Mouse (Mus musculus) kidney, postnatal 10 days (tissue): Measurements from ENCODE around the gene Plrg1.

Source experiments
- DNase-seq: peaks from one replicate; pipeline ENCODE4 v3.0.0; 2021; ENCODE audit warnings: mixed read lengths

Gene Plrg1

DNA sequence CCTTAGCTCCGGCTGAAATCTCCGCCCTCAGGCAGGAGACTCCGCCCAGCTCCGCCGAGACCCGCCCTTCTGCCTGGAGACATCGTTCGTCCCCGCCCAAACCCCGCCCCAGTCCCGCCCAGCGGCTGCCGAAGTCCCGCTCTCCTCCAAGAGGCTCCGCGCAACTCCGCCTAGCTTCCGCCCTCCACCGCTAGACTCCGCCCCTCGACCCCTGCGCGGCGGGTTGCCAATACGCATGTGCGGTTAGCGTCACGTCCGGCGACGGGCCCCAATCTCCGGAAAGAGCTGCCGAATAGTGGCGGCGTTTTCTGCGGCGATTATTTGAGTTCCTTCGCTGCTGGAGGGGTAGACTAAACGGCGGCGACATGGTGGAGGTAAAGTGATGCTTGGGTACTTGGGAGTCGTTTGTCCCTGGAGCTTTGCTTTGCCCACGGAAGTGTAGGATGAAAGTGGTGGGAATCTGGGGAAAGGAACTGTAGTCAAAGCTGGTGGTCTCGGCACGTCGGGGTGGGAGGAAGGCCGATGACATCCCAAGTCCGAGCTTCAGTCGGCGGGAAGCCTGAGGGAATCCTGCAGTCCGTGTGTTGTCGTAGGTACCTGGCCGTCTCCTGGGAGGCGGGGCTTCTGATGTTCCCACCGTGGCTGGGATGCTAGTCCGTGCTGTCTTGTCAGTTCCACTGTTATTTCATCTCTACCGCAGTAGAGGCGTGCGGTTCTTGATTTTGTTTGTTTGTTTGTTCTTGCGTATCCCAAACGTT, at the start of gene Plrg1:
Gene Plrg1, plus strand, starts transcription at position 242 of the 758 bp plus-strand sequence.
- DNase-seq: peak; percentile 99

- DNase-seq: no peak
Observed at GRCm38 (mm10) chr3:83007557-83007956, 47.8 kb upstream of the Plrg1 start, which contains the start of gene Fgg. TSS of gene Fgg (plus strand) at chr3:83007724.

DNA sequence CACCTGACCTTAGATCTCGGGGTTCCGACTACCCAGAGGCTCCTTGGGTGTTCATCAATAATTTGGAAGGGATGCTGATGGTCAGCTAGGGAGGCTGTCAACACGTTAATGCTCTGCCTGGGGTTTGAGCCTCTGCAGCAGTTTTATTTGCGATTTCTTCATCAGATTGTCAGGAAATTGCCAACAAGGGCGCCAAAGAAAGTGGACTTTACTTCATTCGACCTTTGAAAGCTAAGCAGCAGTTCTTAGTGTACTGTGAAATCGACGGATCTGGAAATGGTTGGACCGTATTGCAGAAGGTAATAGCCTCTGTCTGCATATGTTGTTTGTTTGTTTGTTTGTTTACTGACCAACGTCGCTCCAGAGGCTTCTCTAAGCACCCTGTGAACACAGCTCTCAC, 45.0 kb upstream of the Plrg1 start:
- no peak for DNase-seq

DNA sequence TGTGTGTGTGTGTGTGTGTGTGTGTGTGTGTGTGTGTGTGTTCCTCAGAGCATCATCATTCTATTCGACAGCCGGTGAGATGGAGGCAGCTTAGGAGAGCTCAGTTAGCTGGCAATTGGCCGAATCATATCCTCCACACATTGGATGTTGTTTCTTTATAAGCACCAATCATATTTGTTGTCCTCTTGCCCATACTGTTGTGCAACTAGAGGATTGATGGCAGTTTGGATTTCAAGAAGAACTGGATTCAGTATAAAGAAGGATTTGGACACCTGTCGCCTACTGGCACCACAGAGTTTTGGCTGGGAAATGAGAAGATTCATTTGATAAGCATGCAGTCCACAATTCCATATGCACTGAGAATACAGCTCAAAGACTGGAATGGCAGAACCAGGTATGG, 44.2 kb upstream of the Plrg1 start:
- DNase-seq: no peak

DNA sequence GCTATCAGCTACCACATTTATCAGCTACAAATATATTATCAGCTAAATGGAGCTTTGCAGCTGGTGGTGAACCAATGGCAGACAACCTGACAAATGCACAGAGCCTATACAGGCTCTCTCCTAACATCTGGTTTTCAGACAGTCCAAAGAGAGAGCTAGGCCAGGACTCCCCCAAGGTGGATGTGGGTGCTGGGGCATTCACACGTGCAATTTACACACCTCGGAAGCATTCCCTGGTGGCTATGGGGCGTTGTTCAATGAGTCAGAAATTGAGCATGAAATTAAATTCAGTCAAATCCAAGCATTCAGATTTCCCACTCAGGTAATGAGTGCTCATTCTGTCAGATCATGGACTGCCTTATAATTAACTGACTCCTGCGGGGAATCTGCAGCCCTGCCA, 43.8 kb upstream of the Plrg1 start:
- DNase-seq: no peak

- no peak for DNase-seq
Observed at GRCm38 (mm10) chr3:83012636-83013035, 42.7 kb upstream of the Plrg1 start.

- no peak for DNase-seq
Observed at GRCm38 (mm10) chr3:83013951-83014350, 41.4 kb upstream of the Plrg1 start.

- DNase-seq: no peak
Observed at GRCm38 (mm10) chr3:83016236-83016635, 39.1 kb upstream of the Plrg1 start.

- DNase-seq: no peak
Observed at GRCm38 (mm10) chr3:83020387-83020786, 34.9 kb upstream of the Plrg1 start.

- DNase-seq: no peak
Observed at GRCm38 (mm10) chr3:83021176-83021575, 34.1 kb upstream of the Plrg1 start.

GRCm38 (mm10) chr3:83025036-83025435, 30.3 kb upstream of the Plrg1 start:
- DNase-seq: no peak

GRCm38 (mm10) chr3:83025475-83026301, 29.6 kb upstream of the Plrg1 start, which contains the start of gene Fga:
TSS of gene Fga (plus strand) at chr3:83026076.
- DNase-seq: peak; percentile 50

DNA sequence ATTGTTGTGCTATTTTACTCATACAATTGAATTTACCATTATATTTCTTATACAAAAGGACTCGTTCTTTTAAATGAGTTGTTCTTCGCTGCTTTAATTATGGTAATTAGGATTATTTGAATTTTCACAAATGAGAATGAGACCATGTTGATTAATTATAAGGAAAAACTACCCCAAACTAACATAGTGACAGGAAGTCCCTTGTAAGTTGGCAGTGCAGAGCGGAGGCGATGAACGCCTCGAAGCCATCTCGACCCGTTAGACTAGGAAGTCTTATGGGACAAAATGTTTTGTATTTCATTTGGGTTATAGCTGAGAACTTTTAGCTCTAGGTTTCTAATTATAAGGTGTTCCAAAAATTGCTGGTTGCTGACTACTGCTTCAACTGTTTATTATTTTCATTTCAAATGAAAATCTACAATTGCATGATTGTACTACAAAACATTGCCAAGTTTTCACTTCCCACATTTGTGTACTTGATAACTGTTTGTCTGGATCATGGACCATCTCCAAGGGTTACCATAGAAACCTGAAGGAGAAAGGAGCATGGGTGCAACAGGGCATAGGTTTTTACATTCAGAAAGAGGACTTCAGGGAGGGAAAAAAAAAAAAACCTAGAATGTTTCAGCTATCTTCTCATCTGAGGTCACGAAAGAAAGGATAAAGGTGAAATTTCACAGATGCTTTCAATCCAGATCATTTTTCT, 27.6 kb upstream of the Plrg1 start:
- DNase-seq: no peak

- no peak for DNase-seq
Observed at GRCm38 (mm10) chr3:83030331-83030730, 25.0 kb upstream of the Plrg1 start.

- DNase-seq: no peak
Observed at GRCm38 (mm10) chr3:83032746-83033308, 22.5 kb upstream of the Plrg1 start.

DNA sequence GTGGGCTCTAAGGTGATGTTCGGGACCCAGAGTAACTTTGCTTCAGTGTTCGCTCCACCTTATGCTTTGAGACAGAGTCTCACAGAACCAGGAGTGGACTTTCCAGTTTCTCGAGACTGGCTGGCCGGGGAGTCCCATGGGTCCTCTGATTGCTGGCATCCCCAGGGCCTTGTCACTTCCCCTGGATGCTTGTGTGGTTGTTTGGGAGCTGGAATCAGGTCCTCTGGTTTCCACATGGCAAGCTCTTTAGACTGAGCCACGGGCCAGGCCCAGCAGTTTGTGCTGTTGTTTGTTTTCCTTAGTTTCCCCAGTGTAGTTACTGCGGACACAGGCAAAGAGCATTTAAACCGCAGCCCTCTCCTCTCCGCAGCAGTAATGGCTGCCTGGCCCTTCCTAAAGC, 21.5 kb upstream of the Plrg1 start:
- DNase-seq: no peak

DNA sequence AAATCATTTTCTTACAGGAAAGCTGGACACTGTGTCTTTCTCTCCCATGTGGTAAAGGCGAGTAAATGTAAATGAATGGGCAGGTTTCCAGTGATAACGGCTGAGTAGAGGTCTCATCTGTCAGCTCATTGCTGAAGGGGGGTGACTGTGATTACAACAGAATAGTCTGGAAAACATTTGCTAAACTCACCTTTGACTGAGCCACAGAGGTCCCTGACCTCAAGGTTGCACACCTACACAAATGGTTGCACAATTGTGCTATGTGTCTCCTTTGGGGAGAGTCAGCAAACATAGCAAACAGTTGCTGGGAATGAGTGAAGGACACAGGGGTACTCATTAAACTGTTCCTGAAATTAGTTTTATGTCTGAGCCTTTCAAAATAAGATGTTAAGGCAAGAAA, 16.5 kb upstream of the Plrg1 start:
- no peak for DNase-seq

- no peak for DNase-seq
Observed at GRCm38 (mm10) chr3:83039666-83040065, 15.7 kb upstream of the Plrg1 start.

- DNase-seq: no peak
Observed at GRCm38 (mm10) chr3:83042451-83042850, 12.9 kb upstream of the Plrg1 start.

DNA sequence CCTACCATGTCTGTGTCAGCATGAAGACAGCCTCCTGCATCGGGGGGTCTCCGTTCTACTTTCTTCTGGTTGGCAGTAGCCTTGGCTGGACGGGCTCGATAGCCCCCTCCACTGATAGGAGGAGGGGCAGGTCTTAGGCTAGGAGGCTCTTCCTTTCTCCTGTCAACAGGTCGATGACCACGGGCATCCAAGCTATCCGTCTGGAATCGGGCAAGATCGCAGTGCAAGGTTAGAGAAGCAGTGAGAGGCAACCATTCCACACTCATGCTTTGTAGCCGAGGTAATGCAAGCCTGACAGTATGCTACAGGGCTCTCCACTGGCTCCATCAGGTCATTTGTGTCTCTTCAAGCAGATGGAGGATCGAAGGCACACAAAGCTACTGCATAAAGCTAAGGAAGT, 8.7 kb upstream of the Plrg1 start:
- no peak for DNase-seq

- DNase-seq: no peak
Observed at GRCm38 (mm10) chr3:83049680-83050079, 5.6 kb upstream of the Plrg1 start, which contains the start of gene Fgb. TSS of gene Fgb (minus strand) at chr3:83049863.

DNA sequence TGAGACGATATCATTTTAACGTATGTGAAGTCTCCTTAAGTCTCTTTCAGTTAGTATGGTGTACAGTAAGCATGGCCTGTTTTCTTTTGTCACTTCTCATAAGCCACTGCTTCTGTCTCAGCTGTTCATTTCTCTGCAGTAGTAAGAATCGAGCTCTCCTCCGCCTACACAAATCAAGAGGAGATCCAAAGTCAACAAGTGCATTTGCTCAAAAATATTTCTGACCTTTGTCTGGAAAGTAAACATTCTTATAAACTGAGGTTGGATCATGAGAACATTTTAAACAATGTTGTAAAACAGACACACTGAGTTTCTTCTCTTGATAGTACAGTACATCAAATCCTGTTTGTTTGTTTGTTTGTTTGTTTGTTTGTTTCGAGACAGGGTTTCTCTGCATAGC, 4.7 kb upstream of the Plrg1 start:
- DNase-seq: no peak

- DNase-seq: no peak
Observed at GRCm38 (mm10) chr3:83052102-83052501, 3.2 kb upstream of the Plrg1 start.
